Mouse (Mus musculus) ZHBTc4 (cell line): ENCODE data around the gene Sh3bp4.

Experiments used
- DNase-seq: peaks from one replicate; pipeline ENCODE4 v3.0.0-alpha.2; 2011; ENCODE audit warnings: low read depth, low spot score

Gene Sh3bp4

GRCm38 (mm10) chr1:89184839-89185238 lies 114.6 kb downstream of the Sh3bp4 start:
- no peak for DNase-seq

GRCm38 (mm10) chr1:89187441-89187840 lies 117.2 kb downstream of the Sh3bp4 start:
- no peak for DNase-seq

- peak; percentile 47 for DNase-seq
Observed at GRCm38 (mm10) chr1:89188091-89188490, 117.9 kb downstream of the Sh3bp4 start.

- DNase-seq = peak; percentile 95
Observed at GRCm38 (mm10) chr1:89189204-89189603, 119.0 kb downstream of the Sh3bp4 start.

- peak; percentile 27 for DNase-seq
Observed at GRCm38 (mm10) chr1:89190621-89191020, 120.4 kb downstream of the Sh3bp4 start.

- peak; percentile 94 for DNase-seq
Observed at GRCm38 (mm10) chr1:89191127-89191740, 121.0 kb downstream of the Sh3bp4 start.

GRCm38 (mm10) chr1:89192536-89193220 lies 122.5 kb downstream of the Sh3bp4 start:
- peak; percentile 79 for DNase-seq

- DNase-seq = no peak
Observed at GRCm38 (mm10) chr1:89193576-89193975, 123.4 kb downstream of the Sh3bp4 start.

- DNase-seq = peak; percentile 88
Observed at GRCm38 (mm10) chr1:89195827-89196712, 125.9 kb downstream of the Sh3bp4 start.
